Mouse (Mus musculus) megakaryocyte-erythroid progenitor cell, adult 5-6 weeks (primary cell): Measurements from ENCODE around the gene Rpp30. TPM values are rescaled to one million over a fixed set of nuclear protein-coding genes. Genes with fewer than 3 reads are reported as not detected.
A peak's percentile ranks its signal among the peaks of the same experiment; 100 is the strongest.

Source experiments
- ATAC-seq: replicated peaks from 2 replicates; pipeline ENCODE4 v1.8.0; 2016; ENCODE audit warnings: mild to moderate bottlenecking, inconsistent platforms; ENCODE audit not compliant: severe bottlenecking, poor library complexity, low FRiP score, low TSS enrichment
- total RNA-seq, 2 experiments: library from RNA; stranded (forward) in 1 of 2; stranded (reverse) in 1 of 2; fragments of 200-1000, 215-1000 nt in 1 of 2; fragments of >200 nt in 1 of 2; fragmentation: Nextera tagmentation in 1 of 2; gene quantifications; 2 replicates each; pipeline ENCODE4 v1.2.3; 2014 to 2017

Gene Rpp30
- total RNA-seq (2014; fragmentation: Nextera tagmentation) (52.0 and 57.9 TPM in 2 replicates), total RNA-seq (2017) (69.3 and 79.7 TPM in 2 replicates)

DNA sequence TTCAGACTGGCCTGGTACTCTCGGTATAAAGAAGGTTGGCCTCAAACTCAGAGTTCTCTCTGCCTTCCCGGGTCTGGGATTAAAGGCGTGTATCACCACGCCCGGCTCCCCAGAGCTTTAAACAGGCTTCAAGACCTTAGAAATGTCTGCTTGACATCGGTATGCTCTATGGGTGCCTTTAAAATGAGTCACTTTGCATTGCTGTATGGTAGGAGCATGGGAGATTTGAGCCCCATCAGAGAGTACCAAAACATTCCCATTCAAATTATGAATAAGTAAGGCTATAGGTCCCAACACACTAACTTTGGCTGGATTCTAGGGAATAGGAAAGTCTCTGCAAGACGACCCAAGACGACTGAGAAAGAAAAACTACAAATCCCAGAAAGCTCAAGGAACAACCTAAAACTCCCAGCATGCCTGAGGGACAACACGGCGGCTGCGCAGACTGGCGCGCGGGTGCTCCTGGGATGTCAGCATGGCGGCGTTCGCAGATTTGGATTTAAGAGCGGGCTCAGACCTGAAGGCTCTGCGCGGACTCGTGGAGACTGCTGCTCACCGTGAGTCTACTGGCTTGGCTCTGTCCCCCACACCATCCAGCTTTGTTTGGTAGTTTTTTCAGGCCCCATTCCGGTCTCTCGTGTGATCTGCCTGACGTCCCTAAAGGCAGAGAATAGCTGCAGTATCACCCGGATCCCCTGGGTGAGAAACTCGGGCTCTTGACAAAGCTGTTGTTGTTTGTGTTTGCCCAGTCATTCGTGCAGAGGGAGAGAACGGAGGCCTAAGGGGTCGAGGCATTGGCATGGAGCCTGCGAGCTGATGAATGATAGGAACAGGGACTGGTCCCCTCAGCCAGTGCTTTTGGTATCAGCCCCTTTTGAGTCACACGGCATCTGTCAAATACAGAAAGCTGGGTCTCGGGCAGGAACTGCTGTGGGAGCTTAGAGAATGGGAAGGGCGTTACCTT, at the start of gene Rpp30:
Gene Rpp30, plus strand, starts transcription at position 455 of the 964 bp plus-strand sequence.
- peak; percentile 96 for ATAC-seq

DNA sequence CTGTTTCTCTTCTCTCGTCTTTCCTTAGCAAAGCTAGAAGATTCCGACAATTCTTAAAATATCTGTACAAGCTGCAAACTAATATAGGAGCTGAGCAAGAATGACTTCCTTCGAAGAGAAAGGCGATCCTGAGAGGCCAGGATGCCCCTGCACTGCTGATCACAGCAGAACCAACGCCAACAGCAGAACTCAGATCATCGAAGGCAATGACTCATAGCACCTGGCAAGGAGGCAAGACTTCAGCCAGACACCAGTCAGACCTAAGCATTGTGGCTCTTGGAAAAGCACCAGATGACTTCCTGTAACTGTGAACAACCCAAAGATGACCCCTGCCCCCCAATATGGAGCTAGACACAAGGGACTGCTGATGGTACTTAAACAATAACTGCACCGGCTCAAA, 37.5 kb upstream of the Rpp30 start:
- no peak for ATAC-seq

DNA sequence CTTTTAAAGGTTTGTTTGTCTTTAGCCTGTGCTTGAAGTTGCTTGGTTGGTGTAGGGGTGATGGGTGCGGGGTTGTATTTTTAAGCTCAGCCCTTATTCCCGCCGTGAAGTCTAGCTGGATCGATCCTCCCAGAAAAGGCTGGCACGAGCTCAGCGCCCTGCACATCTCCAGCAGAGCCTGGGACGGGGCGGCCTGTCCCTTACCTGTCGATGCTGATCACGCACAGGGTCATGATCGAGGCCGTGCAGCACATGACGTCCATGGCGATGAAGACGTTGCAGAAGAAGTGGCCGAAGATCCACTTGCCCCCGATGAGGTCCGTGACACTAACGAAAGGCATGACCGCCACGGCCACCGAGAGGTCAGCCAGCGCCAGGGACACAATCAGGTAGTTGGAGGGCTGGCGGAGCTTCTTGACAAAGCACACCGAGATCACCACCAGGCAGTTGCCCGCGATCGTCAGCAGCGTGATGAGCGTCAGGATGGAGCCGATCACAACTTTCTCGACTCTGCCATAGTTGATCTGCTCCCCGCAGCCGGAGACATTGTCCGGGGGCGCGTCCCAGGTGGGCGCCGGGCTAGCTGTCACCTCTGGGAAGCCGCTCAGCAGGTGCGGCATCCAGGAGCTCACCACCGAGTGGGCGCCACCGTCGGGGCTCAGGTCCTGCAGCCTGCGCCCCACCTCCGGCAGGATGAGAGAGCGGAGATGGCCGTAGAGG, 26.9 kb upstream of the Rpp30 start:
- no peak for ATAC-seq

DNA sequence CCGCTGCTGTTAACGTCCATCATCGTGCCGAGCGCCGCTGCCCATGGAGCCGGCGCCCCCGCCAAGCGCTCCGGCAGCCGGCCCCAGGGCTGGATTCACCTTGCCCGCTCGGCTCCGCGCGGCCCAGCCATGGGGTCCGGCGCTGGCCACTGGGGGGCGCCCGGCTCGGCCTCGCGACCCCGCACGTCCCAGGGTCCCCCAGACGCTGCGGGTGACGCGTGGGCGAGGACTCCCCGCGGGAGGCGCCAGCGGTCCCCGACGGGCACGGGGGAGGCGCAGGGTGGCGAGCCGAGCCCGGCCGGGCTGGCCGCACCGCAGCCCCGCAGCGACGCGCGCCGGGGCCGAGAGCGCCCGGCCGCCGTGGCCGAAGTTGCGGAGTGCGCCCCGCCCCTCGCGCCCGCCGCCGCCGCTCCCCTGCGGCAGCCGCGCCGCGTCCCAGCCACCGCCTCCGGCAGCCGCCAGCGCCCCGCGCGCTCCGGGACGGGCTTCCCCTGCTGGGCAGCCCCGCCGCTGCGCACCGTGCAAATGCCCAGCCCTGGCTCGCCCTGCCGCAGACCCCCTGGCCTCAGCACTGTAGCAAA, 26.2 kb upstream of the Rpp30 start, which contains the start of gene Htr7:
Gene Htr7, minus strand, starts transcription at position 277 of the 581 bp plus-strand sequence.
- no peak for ATAC-seq

DNA sequence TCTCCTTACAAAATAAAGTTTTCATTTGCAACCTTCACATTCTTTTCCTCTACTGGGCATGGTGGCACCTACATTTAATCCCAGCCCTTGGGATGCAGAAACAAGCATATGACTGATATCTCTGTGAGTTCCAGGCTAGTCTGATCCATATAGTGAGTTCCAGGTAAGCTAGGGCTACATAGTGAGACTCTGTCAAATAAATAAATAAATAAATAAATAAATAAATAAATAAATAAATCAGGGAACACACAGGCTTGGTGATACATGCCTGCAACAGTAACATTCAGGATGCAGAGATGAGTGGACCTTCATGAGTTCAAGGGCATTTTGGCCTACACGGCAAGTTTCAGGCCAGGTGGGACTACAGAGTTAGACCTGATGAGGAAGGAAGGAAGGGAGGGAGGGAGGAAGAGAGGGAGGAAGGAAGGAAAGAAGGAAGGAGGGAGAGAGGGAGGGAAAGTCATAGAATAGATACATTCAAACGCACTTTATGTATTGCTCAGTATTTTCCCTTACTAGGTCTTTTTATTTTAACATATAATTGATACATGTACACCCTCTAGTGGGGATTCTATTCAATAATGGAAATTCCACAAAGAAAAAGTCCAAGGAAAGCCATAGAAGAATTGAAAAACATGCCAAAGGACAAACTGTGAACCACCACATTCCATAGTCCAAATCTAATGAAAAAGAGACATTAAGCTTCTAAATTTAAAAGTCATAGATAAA, 20.6 kb upstream of the Rpp30 start:
- no peak for ATAC-seq

DNA sequence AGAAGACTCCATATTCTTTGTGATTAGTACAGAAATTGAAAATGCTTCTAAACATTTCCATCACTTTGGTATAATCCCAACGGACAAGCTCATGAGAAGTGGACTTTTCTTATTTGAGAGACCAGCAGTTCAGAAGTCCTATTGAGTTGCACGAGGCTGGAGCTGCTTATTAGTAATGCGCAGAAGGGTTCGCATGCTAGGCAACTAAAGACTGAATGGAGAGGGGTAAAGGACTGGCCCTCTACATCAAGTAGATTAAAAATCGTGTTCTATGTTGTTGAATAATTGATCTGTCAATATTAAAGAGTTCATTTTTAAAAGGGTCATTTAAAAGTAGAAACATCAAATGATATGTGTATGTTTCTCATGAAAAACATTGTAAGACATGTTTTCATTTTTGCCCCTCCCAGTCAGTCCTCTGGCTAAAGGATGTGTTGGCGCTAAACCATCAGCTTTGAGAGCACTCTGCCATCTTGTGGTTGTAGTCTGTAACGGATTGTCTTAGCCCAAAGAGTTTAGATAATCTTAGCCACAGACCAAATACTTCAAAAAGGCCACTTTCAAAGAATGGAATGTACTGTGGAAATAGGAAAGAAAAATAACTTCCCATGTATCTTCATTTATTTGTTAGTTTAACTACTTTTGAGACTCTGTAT, 782 bp upstream of the Rpp30 start:
- peak; percentile 88 for ATAC-seq

DNA sequence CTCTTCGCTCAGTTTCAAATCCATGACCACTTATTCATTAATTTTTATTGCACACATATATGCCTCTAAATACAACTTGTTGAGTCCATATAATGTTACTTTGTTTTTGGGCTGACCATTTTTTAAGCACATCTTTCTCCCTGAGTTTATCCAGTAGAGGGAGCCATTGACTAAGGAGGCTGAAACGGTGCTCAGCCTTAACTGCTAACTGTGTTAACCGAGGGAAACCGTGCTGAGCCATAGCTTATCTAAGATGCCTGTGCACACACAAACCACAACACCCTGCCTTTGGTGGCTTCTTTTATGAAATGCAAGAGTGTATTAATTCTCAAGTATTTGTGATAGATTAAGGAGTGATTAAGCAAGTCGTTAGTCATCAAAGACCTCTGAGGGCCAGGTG, 7.3 kb downstream of the Rpp30 start:
- peak; percentile 93 for ATAC-seq

DNA sequence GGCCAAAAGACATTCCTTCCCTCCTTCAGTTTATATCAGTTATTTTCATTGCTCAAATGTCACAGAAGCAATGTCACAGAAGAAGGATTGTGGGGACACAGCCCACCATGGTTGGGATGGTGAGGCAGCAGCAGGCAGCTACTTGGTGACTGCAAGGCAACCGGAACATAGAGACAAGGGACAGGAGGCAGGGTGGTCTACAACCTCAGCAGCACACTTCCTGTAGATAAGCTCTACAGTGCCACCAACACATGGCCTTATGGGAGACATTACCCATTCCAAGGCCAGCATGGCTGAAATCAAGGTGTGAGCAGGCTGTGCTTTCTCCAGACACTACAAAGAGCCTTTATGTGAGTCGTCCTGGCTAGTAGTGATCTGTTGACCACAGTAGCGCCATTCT, 13.7 kb downstream of the Rpp30 start:
- no peak for ATAC-seq

DNA sequence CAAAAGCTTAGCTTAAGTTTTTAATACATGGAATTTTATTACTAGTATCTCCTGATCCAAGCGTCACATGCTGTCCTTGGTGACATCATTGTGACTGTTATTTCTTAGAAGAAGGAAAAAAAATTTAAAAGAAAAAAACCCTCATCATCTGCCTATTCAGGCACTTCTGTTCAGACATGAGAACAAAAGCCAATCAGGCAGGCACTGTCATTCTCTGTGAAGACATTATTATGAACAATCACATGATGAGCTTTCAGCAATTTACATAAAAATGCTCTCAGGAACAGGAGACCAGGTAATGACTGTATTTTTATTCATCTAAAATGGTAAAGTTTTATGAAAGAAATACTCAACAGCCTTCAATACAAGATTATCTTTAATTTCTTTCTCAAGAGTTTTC, 14.7 kb downstream of the Rpp30 start:
- ATAC-seq = no peak

DNA sequence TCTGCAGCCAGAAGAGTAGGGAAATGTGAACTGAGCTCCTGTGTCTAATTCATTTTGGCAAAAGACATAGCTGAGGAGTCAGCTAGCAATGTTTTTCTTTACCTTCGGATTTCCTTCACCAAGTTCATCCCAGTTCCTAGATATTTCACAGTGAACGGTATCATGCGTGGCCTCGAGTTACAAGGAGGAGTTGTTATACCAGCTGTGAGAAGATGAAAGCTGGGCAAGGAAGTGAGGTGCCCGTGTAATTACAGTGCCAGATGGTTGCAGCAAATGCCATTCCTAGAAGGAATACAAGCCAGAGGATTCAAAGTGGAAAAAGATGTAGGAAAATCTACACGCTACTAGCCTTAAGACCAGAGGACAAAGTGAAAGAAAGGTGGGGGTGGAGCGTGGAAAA, 15.4 kb downstream of the Rpp30 start:
- no peak for ATAC-seq

DNA sequence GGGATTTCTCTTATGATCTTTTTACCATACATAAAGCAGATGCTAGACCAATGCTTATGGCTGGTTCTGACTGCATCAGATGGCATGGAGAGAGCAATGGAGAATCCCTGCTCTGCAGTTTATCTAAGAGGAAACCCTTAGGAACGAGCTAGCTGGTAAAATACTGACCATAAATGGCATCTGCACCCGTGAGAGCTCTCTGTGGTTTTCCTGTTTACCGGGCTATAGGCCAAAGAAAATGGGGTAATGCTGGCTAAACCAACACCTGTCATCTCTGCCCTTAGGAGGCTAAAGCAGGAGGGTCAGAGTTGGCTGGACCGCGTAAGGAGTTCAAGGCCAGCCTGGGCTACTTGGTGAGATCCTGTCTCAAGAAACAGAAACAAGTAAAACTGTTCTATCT, 20.4 kb downstream of the Rpp30 start:
- ATAC-seq = no peak

DNA sequence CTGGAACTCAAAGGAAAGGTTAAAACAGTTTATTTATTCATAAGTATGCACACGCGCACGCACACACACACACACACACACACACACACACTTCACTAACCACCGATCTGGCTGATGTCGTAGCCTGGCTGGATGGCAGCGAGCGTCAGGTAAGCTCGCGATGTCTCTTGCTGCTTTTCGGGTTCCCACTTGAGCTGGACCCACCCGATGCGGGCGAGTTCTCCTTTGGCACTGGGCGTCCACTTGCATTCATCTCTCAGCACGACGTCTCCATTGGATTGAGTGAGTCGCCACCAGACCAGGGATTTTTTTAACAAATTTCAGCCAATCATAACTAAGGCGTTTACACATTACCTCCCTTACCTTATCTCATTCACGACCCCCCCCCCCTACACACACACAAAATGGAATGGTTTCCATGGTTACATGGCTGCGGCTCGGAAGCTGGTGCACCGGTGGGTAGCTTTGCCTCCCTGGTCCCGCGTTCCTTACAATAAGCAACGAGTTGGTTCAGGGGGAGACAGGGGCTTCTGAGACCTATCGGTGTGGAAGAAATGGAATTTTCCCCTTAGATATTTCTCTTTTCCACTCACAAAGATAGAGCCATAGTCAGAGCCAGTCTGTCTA, 25.9 kb downstream of the Rpp30 start:
- no peak for ATAC-seq

DNA sequence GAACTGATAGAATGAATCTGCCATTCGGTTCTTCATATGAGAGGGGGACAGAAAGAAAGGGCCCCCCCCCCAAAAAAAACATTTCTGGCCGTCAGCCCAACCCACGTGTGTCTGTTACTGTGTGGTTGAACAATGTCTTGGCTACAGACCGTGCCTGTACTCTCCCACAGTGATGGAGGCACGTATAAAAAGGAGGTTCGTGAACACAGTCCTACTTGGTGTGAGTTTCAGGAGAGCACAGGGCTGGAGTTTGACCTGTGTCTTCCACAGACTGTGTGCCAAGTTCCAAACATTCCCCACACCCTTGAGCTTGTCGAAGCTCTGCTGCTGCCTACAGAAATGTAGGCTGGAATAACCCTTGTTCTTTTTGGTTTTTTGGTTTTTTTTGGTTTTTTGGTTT, 26.9 kb downstream of the Rpp30 start:
- no peak for ATAC-seq

DNA sequence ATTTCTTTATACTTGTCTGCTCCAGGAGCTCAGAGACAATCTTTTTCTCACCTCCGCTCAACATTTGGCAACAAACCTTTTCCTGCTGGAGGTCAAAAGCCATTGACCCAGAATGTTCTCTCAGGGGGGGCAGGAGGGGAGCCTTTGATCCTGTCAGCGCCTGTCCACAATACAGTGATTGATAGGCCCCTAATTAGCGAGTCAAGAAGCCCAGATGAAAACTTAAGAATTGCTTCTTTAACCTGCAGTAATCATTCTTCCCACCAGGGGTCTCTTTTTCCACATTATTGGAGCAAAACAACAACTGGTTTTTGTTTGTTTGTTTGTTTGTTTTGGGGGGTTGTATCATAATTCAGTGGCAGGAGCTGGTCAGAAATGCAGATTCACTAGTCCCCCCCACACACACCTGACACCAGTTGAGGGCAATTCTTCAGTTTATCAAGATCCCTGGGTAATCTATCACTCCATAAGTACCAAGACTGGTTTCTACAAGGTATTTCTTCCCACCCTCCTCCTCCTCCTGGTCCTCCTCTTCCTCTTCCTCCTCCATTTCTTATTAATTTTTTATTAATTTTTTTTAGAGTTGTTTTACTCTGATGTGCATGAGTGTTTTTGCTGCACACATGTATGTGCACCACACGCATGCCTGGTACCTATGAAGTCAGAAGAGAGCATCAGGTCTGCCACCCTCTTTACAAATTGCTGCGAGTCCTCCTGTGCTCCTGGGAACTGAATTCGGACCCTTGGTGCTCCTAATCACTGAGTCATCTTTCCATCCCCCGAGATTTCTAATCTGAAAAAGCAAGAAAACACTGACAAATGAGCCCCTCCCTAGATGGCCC, 27.8 kb downstream of the Rpp30 start:
- ATAC-seq = no peak

DNA sequence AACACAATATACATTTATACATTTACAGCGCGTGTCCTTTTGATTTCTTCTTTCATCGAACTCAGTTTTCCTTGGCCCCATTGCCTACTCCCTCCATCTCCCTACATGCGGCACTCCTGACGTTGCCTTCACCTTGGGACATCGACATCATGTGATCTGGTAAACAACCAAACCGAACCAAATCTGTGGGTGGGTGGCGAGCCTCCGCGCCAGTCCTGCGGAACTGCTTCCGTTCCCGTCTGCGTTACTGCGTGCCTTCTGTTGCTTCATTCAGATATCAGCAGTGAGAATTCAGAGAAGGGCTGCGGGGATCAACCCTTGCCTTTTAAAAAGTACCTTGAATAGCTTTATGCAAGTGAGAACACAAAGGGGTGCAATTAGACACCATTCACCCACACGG, 28.5 kb downstream of the Rpp30 start:
- ATAC-seq = no peak

DNA sequence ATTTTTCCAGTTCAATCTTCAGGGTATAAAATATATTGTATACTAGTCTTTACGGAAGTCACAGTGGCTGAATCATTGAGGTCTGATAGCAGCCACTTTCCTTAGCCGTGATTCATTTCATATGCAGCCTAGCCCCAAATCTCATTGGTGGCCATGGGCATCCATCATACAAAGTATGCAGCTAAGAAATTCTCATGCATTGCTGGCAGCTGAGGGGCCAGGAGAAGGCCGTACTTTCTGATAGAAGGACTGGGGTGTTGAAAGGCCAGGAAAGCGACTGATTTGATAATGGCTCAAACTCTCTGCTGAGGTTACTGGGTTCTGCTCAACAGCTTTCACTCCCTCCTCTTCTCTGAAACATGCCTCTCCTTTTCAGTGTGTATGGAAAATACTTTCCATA, 32.7 kb downstream of the Rpp30 start:
- no peak for ATAC-seq

DNA sequence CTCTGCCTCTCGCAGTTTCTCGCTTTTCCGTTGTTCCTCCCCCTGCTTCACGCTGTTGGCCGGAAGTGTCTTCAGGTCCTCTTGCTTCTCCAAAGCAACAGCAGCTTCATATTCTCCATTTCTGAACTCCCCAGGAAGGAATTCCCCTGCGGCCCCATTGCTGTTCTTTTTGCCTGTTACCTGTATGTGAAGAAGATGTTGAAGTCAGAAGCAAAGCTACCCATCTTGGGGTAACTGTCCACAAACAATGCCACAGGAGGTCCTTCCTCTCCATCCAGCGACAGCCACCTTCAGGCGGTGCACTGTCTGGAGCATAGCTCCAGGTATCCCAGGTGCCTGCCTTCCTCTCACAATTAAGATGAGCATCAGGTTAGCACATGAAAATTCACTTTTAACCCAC, 35.7 kb downstream of the Rpp30 start:
- no peak for ATAC-seq
